Mouse (Mus musculus) R1 (cell line): Measurements from ENCODE around the gene Prkaa2.
A peak's percentile ranks its signal among the peaks of the same experiment; 100 is the strongest.

Source experiments
- DNase-seq: peaks from one replicate; pipeline ENCODE4 v3.0.0-alpha.2; 2018; ENCODE audit warnings: low read depth, low spot score

Gene Prkaa2

DNA sequence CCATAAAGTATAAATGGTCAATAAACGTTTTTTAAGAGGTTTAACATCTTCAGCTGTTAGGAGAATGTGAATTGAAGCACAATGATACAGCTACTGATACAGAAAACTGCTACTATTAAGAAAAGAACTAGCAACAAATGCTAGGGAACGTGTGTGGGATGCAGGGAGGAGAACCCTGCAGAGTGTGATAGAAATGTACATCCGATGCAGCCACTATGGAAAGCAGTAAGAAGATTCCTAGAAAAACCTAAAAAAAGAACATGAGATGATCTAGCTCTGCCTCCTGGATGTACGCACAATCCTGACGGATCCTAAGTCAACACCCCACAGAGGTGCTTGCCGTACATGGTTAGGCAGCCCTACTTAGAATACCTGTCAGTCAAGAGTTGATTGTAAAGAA is 82.4 kb downstream of the Prkaa2 start:
- DNase-seq, result no peak

DNA sequence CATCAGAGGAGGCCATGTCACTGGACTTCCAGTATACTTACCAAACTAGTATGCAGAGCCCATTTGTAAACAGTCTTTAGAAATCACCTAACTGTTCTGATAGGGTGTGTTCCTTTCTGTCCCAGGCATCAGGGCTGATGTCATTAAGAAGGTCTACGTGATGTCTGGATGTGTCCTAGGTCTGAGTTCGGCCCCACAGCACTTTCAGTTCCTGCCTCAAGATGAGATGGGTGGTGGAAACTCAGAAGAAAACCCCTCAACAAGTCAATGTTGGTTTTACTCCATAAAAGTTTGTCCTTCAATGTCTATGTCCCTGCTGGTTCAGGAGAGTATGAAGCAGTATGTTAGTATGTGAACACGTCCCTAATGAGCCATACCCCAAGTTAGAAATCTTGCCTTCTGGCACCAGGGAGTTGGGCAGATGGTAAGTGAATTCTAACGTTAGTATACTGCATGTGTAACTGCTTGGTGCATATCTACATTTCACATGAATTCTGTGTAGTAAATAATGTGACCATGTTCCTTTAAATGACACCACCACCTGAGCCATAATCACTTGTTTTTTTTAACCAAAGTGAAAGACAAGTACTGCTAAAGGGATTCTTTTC is 93.6 kb downstream of the Prkaa2 start:
- DNase-seq, result no peak

DNA sequence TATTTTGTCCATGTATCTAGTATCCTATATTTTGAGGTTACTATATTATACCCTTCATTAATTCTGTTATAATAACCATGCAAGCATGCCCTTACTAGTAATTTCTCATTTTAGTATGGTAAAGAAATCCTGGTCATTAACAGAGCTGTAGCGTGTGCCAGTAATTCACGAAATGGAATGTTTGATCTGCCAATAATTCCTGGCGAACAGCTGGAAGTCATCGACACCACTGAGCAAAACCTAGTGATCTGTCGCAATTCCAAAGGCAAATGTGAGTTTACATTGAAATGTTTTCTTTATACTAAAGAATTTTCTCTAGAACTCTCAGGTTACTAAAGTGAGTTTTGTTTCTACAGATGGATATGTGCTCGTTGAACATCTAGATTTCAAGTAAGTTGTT is 94.2 kb downstream of the Prkaa2 start:
- no peak for DNase-seq

DNA sequence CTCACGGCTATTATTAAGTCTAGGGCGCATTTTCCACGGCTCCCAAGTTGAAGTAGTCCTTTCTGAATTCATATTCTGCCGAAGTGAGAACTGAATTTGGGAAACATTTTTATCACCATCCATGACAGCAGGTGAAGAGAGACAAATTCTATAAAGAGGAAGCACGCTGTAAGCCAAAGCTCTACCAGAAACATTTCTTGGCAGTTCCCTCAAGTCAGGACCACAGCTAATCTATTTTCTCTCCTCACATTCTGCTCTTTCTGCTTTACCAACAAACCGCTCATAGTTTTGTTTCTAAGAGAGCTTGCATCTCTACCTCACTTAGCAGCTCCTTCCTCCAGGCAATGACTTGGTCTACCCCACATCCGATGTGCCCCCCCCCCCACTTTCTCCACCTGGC is 96.0 kb downstream of the Prkaa2 start:
- no peak for DNase-seq

DNA sequence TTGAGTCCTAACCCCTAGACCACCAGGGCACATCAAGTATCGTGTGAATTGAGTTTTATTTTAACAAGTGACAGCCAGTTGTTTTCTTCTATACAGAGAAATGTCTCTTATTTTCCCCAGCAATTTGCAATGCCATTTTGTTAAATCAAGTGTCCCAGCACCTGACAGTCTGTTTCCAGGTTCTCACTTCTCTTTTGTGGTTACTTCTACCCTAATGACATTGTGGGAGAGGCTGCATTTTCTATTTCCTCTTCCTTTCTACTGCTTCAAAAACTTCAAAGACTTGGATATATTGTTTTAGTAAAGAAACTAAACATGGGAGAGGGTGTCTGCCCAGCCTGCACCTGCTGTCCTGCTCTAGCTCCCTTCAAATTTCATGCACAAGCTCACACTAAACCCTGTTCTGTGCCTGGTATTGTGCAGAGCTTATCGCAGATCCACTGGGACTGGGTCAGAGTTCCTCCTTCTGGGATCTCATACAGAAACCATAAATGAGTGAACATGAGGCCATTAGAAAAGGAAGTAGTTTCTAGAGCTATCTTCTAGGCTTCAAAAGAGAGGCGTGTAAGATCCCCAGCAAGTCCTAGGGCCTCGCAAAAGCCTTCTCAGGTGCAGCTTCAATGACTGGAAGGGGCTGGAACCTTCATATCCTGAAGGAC is 102.2 kb downstream of the Prkaa2 start:
- DNase-seq, result no peak

DNA sequence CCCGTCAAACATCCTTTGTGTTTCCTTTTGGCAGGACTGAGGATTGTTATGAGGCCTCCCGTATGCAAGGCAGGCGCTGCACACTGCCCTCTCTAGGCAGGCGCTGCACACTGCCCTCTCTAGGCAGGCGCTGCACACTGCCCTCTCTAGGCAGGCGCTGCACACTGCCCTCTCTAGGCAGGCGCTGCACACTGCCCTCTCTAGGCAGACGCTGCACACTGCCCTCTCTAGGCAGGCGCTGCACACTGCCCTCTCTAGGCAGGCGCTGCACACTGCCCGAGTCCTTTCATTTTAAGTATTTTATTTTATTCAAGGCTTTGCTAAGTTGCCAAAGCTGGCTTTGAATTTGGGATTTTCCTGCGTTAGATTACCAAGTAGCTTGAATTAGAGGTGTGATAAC is 105.0 kb downstream of the Prkaa2 start:
- DNase-seq, result peak; percentile 59

DNA sequence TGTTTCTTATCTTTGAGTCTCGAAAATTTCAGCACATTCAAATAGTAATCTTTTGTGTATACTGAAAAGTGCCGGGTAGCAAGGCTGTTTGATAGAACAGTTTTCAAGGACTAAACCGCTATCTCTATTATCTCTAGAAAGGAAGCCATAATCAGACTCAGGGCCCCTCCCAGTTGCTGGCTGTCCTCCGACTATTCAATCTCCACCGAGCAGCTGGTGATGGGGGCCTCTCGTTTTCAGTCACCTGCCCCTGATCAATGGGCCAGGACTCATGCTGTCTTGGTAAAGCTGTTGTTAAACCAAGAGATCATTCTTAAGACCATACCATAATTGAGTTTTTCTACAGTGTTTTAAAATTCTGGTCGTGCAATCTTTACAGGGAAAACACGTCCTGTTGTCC is 105.6 kb downstream of the Prkaa2 start:
- no peak for DNase-seq

DNA sequence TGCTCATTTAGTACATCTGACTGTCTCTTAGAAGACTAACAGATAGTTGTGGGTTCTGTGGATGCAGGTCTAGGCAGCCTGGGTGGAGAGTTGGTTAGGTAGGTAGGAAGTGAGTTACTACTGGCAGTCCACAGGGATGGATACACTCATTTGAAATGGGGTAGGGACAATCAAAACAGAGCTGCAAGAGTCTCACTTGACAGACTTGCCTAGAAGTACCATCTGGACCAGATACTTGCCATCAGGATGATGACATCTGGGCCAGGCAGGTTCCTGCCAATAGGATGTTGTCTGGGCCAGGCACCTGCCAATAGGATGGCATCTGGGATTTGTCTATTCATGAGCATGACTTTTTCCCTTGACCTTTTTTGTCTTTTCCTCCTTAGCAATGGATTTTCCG is 108.0 kb downstream of the Prkaa2 start:
- DNase-seq, result no peak

DNA sequence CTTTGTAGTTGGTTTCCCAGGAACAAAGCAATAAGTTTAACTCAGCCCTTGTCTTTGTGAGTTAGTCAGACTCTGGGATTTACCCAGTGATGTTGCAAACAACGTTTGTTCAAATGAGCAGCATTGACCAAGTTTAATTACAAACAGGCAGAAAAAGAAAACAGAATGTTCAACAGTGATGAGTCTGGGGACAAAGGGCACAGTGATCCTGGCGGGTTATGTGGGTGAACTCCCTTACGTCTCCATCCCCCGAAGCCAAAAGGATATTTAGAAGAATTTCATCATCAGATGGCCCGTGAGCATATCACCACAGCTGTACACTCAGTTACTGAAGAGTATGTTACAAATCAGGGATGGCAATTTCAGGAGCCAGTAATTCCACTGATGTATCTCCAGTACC is 110.0 kb downstream of the Prkaa2 start:
- DNase-seq, result no peak

DNA sequence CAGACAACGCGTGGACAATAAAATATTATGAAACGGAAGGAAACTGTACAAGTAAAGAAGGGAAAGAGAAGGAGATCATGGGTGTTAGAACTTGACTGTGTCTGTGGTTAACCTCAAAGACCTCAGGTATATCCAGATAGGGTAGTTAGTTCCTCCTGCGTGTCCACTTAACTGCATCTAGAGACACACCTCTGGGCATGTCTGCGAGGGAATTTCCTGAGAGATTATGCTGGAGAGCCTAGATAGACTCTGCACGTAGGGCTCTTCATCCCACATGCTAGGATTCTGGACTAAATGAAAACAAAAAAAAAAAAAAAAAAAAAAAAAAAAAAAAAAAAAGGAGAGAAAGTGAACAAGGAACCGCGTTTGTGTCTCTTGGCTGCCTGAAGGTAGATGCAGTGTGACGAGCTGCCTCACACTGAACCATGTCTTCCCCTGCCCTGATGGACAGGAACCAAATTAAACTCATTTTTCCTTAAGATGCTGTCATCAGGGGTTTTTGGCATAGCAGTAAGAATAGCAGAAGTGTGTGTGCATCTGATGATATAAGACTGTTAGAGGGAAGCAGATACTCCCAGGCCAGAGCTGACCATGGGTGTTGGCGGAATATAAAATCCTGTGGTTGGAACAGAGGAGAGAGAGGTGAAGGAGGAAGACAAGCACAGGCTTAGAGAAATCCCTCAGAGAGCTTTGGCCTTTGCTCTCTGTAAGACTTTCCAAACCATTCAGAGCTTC is 116.4 kb downstream of the Prkaa2 start:
- DNase-seq, result no peak

DNA sequence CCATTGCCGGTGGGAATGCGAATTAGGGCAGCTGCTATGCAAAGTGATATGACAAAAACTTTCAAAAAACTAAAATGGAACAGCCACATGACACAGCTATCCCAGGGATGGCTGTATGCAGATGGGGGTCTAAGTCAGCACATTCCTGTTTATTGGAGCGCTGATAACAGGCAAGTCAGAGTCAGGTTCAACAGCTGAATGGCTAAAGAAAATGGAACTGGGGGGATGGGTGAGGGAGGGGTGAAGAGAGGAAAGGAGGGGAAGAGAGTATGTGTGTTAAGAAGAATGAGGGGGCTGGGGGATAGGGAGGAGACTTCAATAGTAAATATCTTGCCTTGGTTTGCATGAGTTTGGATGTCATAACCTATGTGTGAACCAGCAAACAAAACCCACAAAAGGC is 117.4 kb downstream of the Prkaa2 start:
- DNase-seq, result no peak

DNA sequence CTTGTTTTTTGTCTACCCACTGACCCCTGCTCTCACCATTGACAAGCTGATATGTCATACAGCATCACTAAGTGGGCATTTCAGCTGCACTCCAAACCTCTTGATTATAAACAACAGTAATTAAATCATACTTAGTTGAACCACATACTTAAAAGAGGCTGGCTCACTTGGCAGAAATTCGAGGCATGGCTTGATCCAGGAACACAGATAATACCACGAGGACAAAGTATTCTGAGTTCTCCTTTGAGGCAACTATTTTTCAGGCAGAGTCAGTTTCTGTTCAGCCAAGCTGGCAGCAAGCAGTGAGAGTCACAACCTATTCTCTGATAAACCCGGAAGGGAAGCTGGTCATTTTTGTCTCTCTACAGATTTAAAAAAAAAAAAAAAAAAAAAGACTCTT is 119.0 kb downstream of the Prkaa2 start:
- DNase-seq, result no peak

DNA sequence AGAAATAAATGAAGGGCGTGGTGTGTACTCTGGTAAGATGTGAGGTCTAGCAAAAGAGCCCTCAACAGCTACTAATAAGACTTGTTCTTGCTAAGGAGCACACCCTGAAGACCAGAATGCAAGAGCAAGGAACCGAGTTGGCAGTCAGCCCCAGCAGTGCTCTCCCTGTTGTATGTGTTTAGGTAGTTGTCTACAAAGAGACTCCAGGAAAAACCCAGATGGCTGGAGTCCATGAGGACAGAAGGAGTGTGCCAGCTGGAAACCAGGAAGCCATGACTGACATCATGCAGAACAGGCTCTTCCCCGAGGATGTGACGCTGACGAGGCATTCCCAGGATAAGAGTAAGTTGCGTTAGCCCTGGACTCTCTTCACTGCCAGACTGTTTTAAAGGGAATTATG is 119.7 kb downstream of the Prkaa2 start:
- no peak for DNase-seq

DNA sequence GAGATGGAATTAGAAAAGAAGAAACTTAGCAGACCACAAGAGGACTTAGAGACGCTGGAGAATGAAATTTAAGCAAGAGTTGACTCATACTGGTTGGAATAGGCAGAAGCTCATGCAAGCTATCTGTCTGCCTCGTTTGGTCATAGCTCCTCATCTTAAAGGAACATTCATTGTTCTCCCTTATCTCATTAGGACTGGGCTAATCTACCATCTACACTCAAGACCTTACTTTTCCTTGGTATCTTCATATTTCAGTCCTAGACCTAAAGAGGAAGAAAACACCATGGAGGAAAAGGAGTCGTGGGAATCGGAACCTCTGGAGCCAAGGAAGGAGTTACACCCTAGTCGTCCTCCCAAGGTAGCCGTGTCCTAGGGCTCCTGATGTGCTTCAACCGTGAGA is 121.0 kb downstream of the Prkaa2 start:
- no peak for DNase-seq

DNA sequence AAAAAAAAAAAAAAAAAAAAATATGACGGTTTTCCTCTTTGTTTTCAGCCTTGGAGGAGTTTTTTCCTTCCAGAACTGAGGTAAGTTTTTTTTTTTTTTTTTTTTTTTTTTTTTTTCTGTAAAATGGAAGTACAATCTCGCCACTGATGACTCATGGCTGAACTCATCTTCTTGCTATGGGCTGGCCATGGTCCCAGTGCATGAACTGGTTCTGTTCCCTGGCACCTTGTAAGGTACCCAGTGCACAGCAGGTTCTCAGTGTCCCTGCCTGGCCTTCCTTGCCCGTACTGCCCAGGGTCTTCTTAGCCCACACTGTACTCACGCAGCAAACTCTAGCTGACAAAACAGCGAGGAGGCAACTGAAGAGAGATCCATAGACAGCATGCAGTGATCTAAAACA is 121.6 kb downstream of the Prkaa2 start:
- DNase-seq, result no peak

DNA sequence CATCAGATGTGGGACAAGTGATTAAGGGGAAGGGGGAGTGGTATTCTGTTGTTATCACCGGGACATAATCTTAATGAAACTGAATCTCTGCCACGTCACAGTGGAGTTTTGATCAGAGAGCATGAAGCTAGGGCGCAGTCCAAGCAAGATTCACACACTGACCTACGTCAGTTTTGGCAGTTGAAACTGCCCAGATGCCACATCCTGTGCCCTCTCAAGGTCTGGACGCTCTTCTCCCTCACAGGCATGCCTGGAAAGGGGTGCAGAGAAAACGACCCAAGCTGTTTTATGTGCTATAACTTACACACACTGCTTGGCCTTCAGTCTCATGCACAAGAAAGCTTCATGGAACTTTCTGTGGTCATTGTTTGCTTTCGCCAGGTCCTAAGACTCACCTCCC is 122.1 kb downstream of the Prkaa2 start:
- no peak for DNase-seq

DNA sequence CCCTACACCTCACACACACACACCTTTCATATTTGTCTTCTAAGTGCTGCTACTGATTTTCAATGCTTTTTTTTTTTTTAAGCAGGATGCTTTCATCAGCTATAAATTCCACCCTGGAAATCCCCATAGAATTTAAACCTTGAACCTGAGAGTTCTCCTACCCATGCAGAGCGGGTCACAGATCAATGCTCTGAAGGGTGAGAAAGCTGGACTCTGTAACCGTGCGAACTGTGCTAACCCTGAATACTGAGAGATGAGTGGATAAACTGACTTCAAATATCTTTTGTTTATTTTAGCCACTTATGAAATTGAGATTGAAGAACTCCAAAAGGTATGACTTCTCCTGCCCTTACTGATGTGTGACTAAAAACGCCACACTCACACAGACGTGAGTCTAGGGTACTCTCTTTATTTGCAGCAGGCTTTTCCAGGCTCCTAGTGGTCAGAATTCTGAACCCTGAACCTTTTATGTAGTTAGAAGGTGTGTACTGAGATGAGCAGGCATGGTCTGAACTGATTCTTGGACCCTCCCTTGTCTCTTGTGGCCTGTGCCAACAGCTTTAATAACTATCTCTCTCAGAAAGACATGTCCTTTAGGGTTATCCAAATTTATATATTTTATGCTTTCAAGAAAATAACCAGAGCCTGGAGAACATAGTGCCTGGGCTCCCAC is 123.6 kb downstream of the Prkaa2 start:
- no peak for DNase-seq
